Mouse (Mus musculus): ENCODE measurements around the gene Gm17509.

GRCm38 (mm10) chr13:117208236-117208635 is 12.6 kb downstream of the Gm17509 start, which contains the start of gene Emb:
- TF ChIP-seq CTCF (IDR thresholded peaks at IDR 0.05; ENCODE audit: extremely low read depth, insufficient read length, insufficient replicate concordance, low read depth, low read length) (no peak), POLR2A (IDR thresholded peaks at IDR 0.05; ENCODE audit: low read depth, low read length) (no peak)

All from small intestine, adult 2 months (tissue).